Mouse (Mus musculus) layer of hippocampus, postnatal 25 days (tissue): ENCODE results near the gene 4930432K21Rik. TPM values are rescaled to one million over a fixed set of nuclear protein-coding genes. Genes with fewer than 3 reads are reported as not detected.
A peak's percentile ranks its signal among the peaks of the same experiment; 100 is the strongest.

Experiments
- DNase-seq, 2 experiments: peaks; one replicate each; pipeline ENCODE4 v3.0.0; 2022; ENCODE audit warnings: mixed read lengths in 2 of 2, low spot score in 1 of 2; ENCODE audit errors: extremely low spot score in 1 of 2
- total RNA-seq, 2 experiments: library from RNA; stranded (reverse); gene quantifications; 2 replicates each; pipeline ENCODE4 v1.2.3; 2021

Gene 4930432K21Rik
- total RNA-seq, 2 experiments from 2014 or later, result 1.4 to 2.1 TPM

- DNase-seq, result no peak
Observed at GRCm38 (mm10) chr8:84188671-84189070, 40.8 kb downstream of the 4930432K21Rik start.

- no peak for DNase-seq
Observed at GRCm38 (mm10) chr8:84189603-84190002, 41.8 kb downstream of the 4930432K21Rik start.

GRCm38 (mm10) chr8:84190191-84190867, 42.5 kb downstream of the 4930432K21Rik start:
- DNase-seq, result no peak

GRCm38 (mm10) chr8:84192023-84192422, 44.2 kb downstream of the 4930432K21Rik start:
- DNase-seq, result no peak

- DNase-seq, result peak in 1 of 2 experiments; percentile 67
Observed at GRCm38 (mm10) chr8:84192555-84192954, 44.7 kb downstream of the 4930432K21Rik start.

- DNase-seq, result no peak
Observed at GRCm38 (mm10) chr8:84193161-84193560, 45.3 kb downstream of the 4930432K21Rik start.

GRCm38 (mm10) chr8:84193566-84193965, 45.7 kb downstream of the 4930432K21Rik start:
- no peak for DNase-seq

GRCm38 (mm10) chr8:84194224-84194743, 46.5 kb downstream of the 4930432K21Rik start:
- no peak for DNase-seq

GRCm38 (mm10) chr8:84197141-84197921, 49.5 kb downstream of the 4930432K21Rik start:
- peak; percentile 65 to 70 for DNase-seq

GRCm38 (mm10) chr8:84197922-84198774, 50.3 kb downstream of the 4930432K21Rik start:
- peak in 1 of 2 experiments; percentile 62 for DNase-seq

GRCm38 (mm10) chr8:84198871-84199270, 51.0 kb downstream of the 4930432K21Rik start:
- no peak for DNase-seq

GRCm38 (mm10) chr8:84199348-84200125, 51.7 kb downstream of the 4930432K21Rik start:
- DNase-seq, result no peak

- no peak for DNase-seq
Observed at GRCm38 (mm10) chr8:84200126-84200555, 52.3 kb downstream of the 4930432K21Rik start.

GRCm38 (mm10) chr8:84200652-84201544, 53.1 kb downstream of the 4930432K21Rik start:
- DNase-seq, result no peak

- DNase-seq, result no peak
Observed at GRCm38 (mm10) chr8:84201545-84202245, 53.9 kb downstream of the 4930432K21Rik start.

- DNase-seq, result no peak
Observed at GRCm38 (mm10) chr8:84202466-84202865, 54.6 kb downstream of the 4930432K21Rik start.

GRCm38 (mm10) chr8:84202938-84203917, 55.4 kb downstream of the 4930432K21Rik start:
- no peak for DNase-seq
